Mouse (Mus musculus) spleen, postnatal 10 days (tissue): ENCODE measurements around the gene Vav2.

ENCODE experiments used
- DNase-seq, 2 experiments: peaks; one replicate each; pipeline ENCODE4 v3.0.0; 2021 to 2022; ENCODE audit warnings: low spot score in 2 of 2

The Vav2 gene

GRCm38 (mm10) chr2:27371450-27371849 is 55.4 kb downstream of the Vav2 start:
- DNase-seq: no peak

GRCm38 (mm10) chr2:27368980-27369379 is 57.9 kb downstream of the Vav2 start:
- no peak for DNase-seq

GRCm38 (mm10) chr2:27365296-27365695 is 61.5 kb downstream of the Vav2 start:
- DNase-seq: no peak

GRCm38 (mm10) chr2:27361786-27362185 is 65.0 kb downstream of the Vav2 start:
- DNase-seq: no peak

- DNase-seq: no peak
Observed at GRCm38 (mm10) chr2:27358461-27358860, 68.4 kb downstream of the Vav2 start.

- DNase-seq: peak in 1 of 2 experiments; percentile 36
Observed at GRCm38 (mm10) chr2:27355684-27356083, 71.1 kb downstream of the Vav2 start.

- peak; percentile 14 to 44 for DNase-seq
Observed at GRCm38 (mm10) chr2:27354610-27355211, 72.1 kb downstream of the Vav2 start.

GRCm38 (mm10) chr2:27352720-27353119 is 74.1 kb downstream of the Vav2 start:
- DNase-seq: no peak

- DNase-seq: no peak
Observed at GRCm38 (mm10) chr2:27350371-27350770, 76.5 kb downstream of the Vav2 start.

GRCm38 (mm10) chr2:27343984-27344453 is 82.8 kb downstream of the Vav2 start:
- DNase-seq: no peak

- no peak for DNase-seq
Observed at GRCm38 (mm10) chr2:27340682-27341081, 86.2 kb downstream of the Vav2 start.

- no peak for DNase-seq
Observed at GRCm38 (mm10) chr2:27339051-27339450, 87.8 kb downstream of the Vav2 start.

- DNase-seq: no peak
Observed at GRCm38 (mm10) chr2:27337261-27337660, 89.6 kb downstream of the Vav2 start.

GRCm38 (mm10) chr2:27336600-27336999 is 90.2 kb downstream of the Vav2 start:
- DNase-seq: no peak

- no peak for DNase-seq
Observed at GRCm38 (mm10) chr2:27334816-27335215, 92.0 kb downstream of the Vav2 start.

GRCm38 (mm10) chr2:27331560-27331959 is 95.3 kb downstream of the Vav2 start:
- DNase-seq: no peak

GRCm38 (mm10) chr2:27330446-27330845 is 96.4 kb downstream of the Vav2 start:
- no peak for DNase-seq

GRCm38 (mm10) chr2:27329386-27330060 is 97.3 kb downstream of the Vav2 start:
- no peak for DNase-seq

- DNase-seq: no peak
Observed at GRCm38 (mm10) chr2:27328613-27329041, 98.2 kb downstream of the Vav2 start.

GRCm38 (mm10) chr2:27327886-27328285 is 98.9 kb downstream of the Vav2 start:
- DNase-seq: no peak

- peak in 1 of 2 experiments; percentile 27 for DNase-seq
Observed at GRCm38 (mm10) chr2:27327076-27327475, 99.8 kb downstream of the Vav2 start.

GRCm38 (mm10) chr2:27326357-27326756 is 100.5 kb downstream of the Vav2 start:
- no peak for DNase-seq

- no peak for DNase-seq
Observed at GRCm38 (mm10) chr2:27324690-27325089, 102.1 kb downstream of the Vav2 start.
